Mouse (Mus musculus) cortical plate, adult 2 months (tissue): Measurements from ENCODE around the gene Dennd4b.

ENCODE experiments used
- CTCF ChIP-seq: fragments of 200-500 bp; IDR thresholded peaks from 2 replicates; pipeline ENCODE4 v1.5.1; 2011; ENCODE audit warnings: mild to moderate bottlenecking, control low read depth, low read length; ENCODE audit not compliant: insufficient read depth; ENCODE audit errors: extremely low read depth
- POLR2A ChIP-seq: fragments of 200-500 bp; IDR thresholded peaks from 2 replicates; pipeline ENCODE4 v1.6.1; 2011; ENCODE audit warnings: mild to moderate bottlenecking, low read length, control low read depth; ENCODE audit not compliant: insufficient read depth; ENCODE audit errors: extremely low read depth

DNA sequence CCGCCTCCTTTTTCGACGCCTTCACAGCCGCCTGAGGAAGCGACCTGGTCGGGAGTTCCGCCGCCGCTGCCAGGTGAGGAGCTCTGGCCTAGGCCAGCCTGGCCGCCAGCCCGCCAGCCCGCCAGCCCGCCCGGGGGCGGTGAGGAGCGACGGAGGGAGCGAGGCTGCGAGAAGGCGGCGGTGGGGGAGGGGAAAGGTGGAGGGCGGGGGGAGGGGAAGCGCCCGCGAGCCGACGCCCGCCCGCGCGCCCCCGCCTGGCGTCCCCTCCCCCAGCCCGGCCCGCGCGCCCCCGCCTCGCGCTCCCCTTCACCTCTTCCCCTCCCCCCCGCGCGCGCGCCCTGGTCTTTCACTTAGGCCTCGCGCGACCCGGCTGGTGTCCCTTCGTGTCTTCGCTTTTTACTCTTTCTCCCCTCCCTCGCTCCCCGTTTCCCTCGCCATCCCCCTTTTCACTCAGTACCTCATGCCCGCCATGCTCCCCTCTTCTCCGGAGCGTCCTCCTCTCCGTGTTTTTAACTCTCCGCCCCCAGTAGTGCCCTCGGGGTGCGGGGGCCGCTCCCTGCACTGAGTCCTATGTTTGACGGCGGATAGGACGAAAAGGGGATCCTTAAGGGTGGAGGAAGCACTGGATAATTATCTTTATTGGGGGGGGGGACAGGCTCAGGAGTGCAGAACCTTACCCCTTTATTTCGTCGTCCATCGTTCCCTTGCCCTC is 28.5 kb downstream of the Dennd4b start:
- TF ChIP-seq POLR2A (no peak), CTCF (no peak)
